Mouse (Mus musculus) G1E (cell line): ENCODE data around the gene Armh3.

Source experiments
- CTCF ChIP-seq: IDR thresholded peaks from 2 replicates; pipeline ENCODE4 v1.5.1; 2012; ENCODE audit warnings: low read depth, low read length, inconsistent platforms, mixed read lengths
- POLR2AphosphoS5 ChIP-seq: IDR thresholded peaks from 2 replicates; pipeline ENCODE4 v1.6.1; 2012; ENCODE audit warnings: low read depth, low read length, inconsistent platforms; ENCODE audit not compliant: insufficient replicate concordance
- TAL1 ChIP-seq: conservative IDR thresholded peaks from 2 replicates; pipeline ENCODE4 v1.6.1; 2012; ENCODE audit warnings: low read depth, low read length, inconsistent platforms, mixed read lengths

- TF ChIP-seq CTCF (no peak), POLR2AphosphoS5 (no peak), TAL1 (no peak)
Measured at GRCm38 (mm10) chr19:45816727-45817126, 181.6 kb downstream of the Armh3 start.
